Mouse (Mus musculus) hematopoietic stem cell, adult 5-6 weeks (primary cell): ENCODE results near the gene Galnt18. TPM values are rescaled to one million over a fixed set of nuclear protein-coding genes. Genes with fewer than 3 reads are reported as not detected.

Experiments
- ATAC-seq, 2 experiments: fragments of 125-278 bp in 1 of 2; replicated peaks in 1 of 2; 2 replicates each; pipeline ENCODE4 v1.8.0; 2016 to 2017; ENCODE audit warnings: inconsistent platforms in 2 of 2, mild to moderate bottlenecking in 2 of 2, moderate number of reproducible peaks in 2 of 2, low read depth in 1 of 2, moderate TSS enrichment in 1 of 2; ENCODE audit not compliant: low FRiP score in 2 of 2, poor library complexity in 2 of 2, severe bottlenecking in 2 of 2, insufficient read depth in 1 of 2, low TSS enrichment in 1 of 2
- total RNA-seq: library from RNA; stranded (forward); fragments of 172-1452, 232-1000 nt; gene quantifications from 2 replicates; pipeline ENCODE4 v1.2.3, GENCODE M21; 2017

Galnt18 gene
- total RNA-seq, 1 experiment from 2014 or later = 0.74 TPM

- ATAC-seq = no peak
Measured at GRCm38 (mm10) chr7:111778789-111779503, 831 bp downstream of the Galnt18 start.

- ATAC-seq = no peak; a peak in 1 of 4 replicates
Measured at GRCm38 (mm10) chr7:111778212-111778611, 1.6 kb downstream of the Galnt18 start.

GRCm38 (mm10) chr7:111777186-111777585 is 2.6 kb downstream of the Galnt18 start:
- ATAC-seq = no peak

- no peak for ATAC-seq
Measured at GRCm38 (mm10) chr7:111776160-111776559, 3.6 kb downstream of the Galnt18 start.

GRCm38 (mm10) chr7:111772398-111772797 is 7.4 kb downstream of the Galnt18 start:
- no peak for ATAC-seq

GRCm38 (mm10) chr7:111771251-111771801 is 8.5 kb downstream of the Galnt18 start:
- no peak for ATAC-seq

GRCm38 (mm10) chr7:111770585-111770984 is 9.2 kb downstream of the Galnt18 start:
- ATAC-seq = no peak

- ATAC-seq = no peak
Measured at GRCm38 (mm10) chr7:111766145-111766767, 13.5 kb downstream of the Galnt18 start.

- ATAC-seq = no peak
Measured at GRCm38 (mm10) chr7:111762754-111763153, 17.0 kb downstream of the Galnt18 start.

GRCm38 (mm10) chr7:111748571-111749071 is 31.2 kb downstream of the Galnt18 start:
- ATAC-seq = no peak

GRCm38 (mm10) chr7:111744770-111745169 is 35.0 kb downstream of the Galnt18 start:
- ATAC-seq = no peak

GRCm38 (mm10) chr7:111741595-111741994 is 38.2 kb downstream of the Galnt18 start:
- no peak for ATAC-seq

GRCm38 (mm10) chr7:111740091-111740490 is 39.7 kb downstream of the Galnt18 start:
- no peak for ATAC-seq

- no peak for ATAC-seq
Measured at GRCm38 (mm10) chr7:111739371-111739765, 40.4 kb downstream of the Galnt18 start.

- no peak for ATAC-seq
Measured at GRCm38 (mm10) chr7:111738456-111739370, 41.1 kb downstream of the Galnt18 start.

GRCm38 (mm10) chr7:111737426-111737825 is 42.4 kb downstream of the Galnt18 start:
- ATAC-seq = no peak

GRCm38 (mm10) chr7:111736365-111736764 is 43.4 kb downstream of the Galnt18 start:
- ATAC-seq = no peak
